Mouse (Mus musculus): ENCODE measurements around the gene Cdcp1. TPM values are rescaled to one million over a fixed set of nuclear protein-coding genes. Genes with fewer than 3 reads are reported as not detected.

Cdcp1 gene
- total and polyA plus RNA-seq, 3 experiments: 0.11 TPM; not detected in 2

DNA sequence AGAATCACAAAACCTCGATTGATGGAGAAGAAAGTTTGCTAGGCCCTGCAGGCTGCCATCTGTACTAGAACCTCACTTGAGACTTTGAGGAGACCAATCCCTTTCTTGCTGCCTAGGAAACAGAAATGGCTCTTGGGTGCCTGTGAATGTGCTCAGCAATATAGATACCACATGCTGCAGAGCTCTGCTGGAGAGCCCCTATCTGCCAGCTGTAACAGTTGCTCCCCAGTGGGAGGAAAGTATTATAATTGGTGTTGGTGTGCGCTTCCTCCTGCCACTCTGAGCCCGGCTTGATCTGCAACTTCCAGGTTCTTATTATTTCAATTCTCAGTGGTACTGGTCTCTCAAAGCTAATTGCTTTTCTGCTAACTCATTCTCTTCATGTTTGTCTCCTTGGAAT, 92.8 kb downstream of the Cdcp1 start:
- TF ChIP-seq POLR2AphosphoS5 (IDR thresholded peaks at IDR 0.05; ENCODE audit: insufficient replicate concordance, low read depth, low read length) (no peak), TAL1 (conservative IDR thresholded peaks at IDR 0.05; ENCODE audit: low read depth, low read length) (no peak), GATA2 (IDR thresholded peaks at IDR 0.05; ENCODE audit: borderline replicate concordance, low read depth, low read length) (no peak), CTCF (IDR thresholded peaks at IDR 0.05; ENCODE audit: low read depth, low read length) (no peak), GATA1 (IDR thresholded peaks at IDR 0.05; ENCODE audit: borderline replicate concordance, low read length) (no peak)
- Histone ChIP-seq H3K4me1 (ENCODE audit: insufficient read depth, low read depth, low read length) (peaks cover 23% of the 10 kb centered on the region), H3K4me3 (ENCODE audit: low read depth, low read length) (no peak overlapping the region), H3K36me3 (replicated peaks) (peaks cover 96% of the 10 kb centered on the region), H3K27me3 (ENCODE audit: insufficient read depth, low read length) (no peaks in the 10 kb centered on the region), H3K9me3 (replicated peaks) (no peaks in the 10 kb centered on the region)
- no peak for DNase-seq (ENCODE audit: low spot score)
- ATAC-seq (ENCODE audit: extremely low read depth, insufficient number of reproducible peaks, low FRiP score, poor library complexity, severe bottlenecking): no peak

Other genes with a start within 250 kb of the Cdcp1 start
- gene Tmem42, start 194.7 kb downstream of the Cdcp1 start, total RNA-seq (2014; fragmentation: Nextera tagmentation): 2.8 and 5.1 TPM in 2 replicates
- gene Tmem42, start 194.7 kb downstream of the Cdcp1 start, total RNA-seq (2017): 8.0 and 8.2 TPM in 2 replicates
- 2.1 and 4.7 TPM in 2 replicates for gene Tmem42, start 194.7 kb downstream of the Cdcp1 start, polyA plus RNA-seq (2012)
- not detected in 2 replicates for gene Tgm4, start 181.3 kb downstream of the Cdcp1 start, total RNA-seq (2014; fragmentation: Nextera tagmentation)
- gene Tgm4, start 181.3 kb downstream of the Cdcp1 start, total RNA-seq (2017): 0.17 and 0.33 TPM in 2 replicates
- gene Tgm4, start 181.3 kb downstream of the Cdcp1 start, polyA plus RNA-seq (2012): not detected in 2 replicates
- gene Zdhhc3, start 102.8 kb downstream of the Cdcp1 start, total RNA-seq (2014; fragmentation: Nextera tagmentation): 55.3 and 55.5 TPM in 2 replicates
- 34.3 and 46.8 TPM in 2 replicates for gene Zdhhc3, start 102.8 kb downstream of the Cdcp1 start, total RNA-seq (2017)
- gene Zdhhc3, start 102.8 kb downstream of the Cdcp1 start, polyA plus RNA-seq (2012): 83.3 and 91.1 TPM in 2 replicates
- gene Exosc7, start 102.8 kb downstream of the Cdcp1 start, total RNA-seq (2014; fragmentation: Nextera tagmentation): 40.3 and 45.4 TPM in 2 replicates
- 84.5 and 95.8 TPM in 2 replicates for gene Exosc7, start 102.8 kb downstream of the Cdcp1 start, total RNA-seq (2017)
- gene Exosc7, start 102.8 kb downstream of the Cdcp1 start, polyA plus RNA-seq (2012): 8.7 and 17.8 TPM in 2 replicates
- gene Clec3b, start 65.1 kb downstream of the Cdcp1 start, total RNA-seq (2014; fragmentation: Nextera tagmentation): not detected in 2 replicates
- not detected in 2 replicates for gene Clec3b, start 65.1 kb downstream of the Cdcp1 start, total RNA-seq (2017)
- gene Clec3b, start 65.1 kb downstream of the Cdcp1 start, polyA plus RNA-seq (2012): 0.13 TPM in 1 of 2 replicates, not detected in the other
- gene Tmem158, start 44.7 kb upstream of the Cdcp1 start, total RNA-seq (2014; fragmentation: Nextera tagmentation): not detected in 2 replicates
- gene Tmem158, start 44.7 kb upstream of the Cdcp1 start, total RNA-seq (2017): not detected in 2 replicates
- gene Tmem158, start 44.7 kb upstream of the Cdcp1 start, polyA plus RNA-seq (2012): not detected in 2 replicates
- 8,852 and 13,100 TPM in 2 replicates for gene Lars2, start 150.9 kb upstream of the Cdcp1 start, total RNA-seq (2014; fragmentation: Nextera tagmentation)
- 24.7 and 33.7 TPM in 2 replicates for gene Lars2, start 150.9 kb upstream of the Cdcp1 start, total RNA-seq (2017)
- gene Lars2, start 150.9 kb upstream of the Cdcp1 start, polyA plus RNA-seq (2012): 12.3 and 33.6 TPM in 2 replicates

Measured in G1E (cell line).